Mouse (Mus musculus) neural tube, embryonic 13.5 days (tissue): ENCODE results near the gene Pigk. TPM values are rescaled to one million over a fixed set of nuclear protein-coding genes. Genes with fewer than 3 reads are reported as not detected.
A peak's percentile ranks its signal among the peaks of the same experiment; 100 is the strongest.

Experiments
- ATAC-seq: fragments of 200-750 bp; cut with Nextera tagmentation; 2 replicates; pipeline ENCODE4 v1.8.0; 2017; ENCODE audit warnings: low read depth, mild to moderate bottlenecking, moderate TSS enrichment, moderate library complexity
- H3K27ac ChIP-seq: fragments of 300-500 bp; sonication (generic); replicated peaks from 2 replicates; pipeline ENCODE4 v1.5.1; 2015; ENCODE audit warnings: moderate library complexity, mild to moderate bottlenecking, inconsistent platforms
- H3K27me3 ChIP-seq: fragments of 300-500 bp; sonication (generic); 2 replicates; pipeline ENCODE4 v1.6.1; 2015; ENCODE audit warnings: mild to moderate bottlenecking, inconsistent platforms
- H3K36me3 ChIP-seq: fragments of 300-500 bp; sonication (generic); 2 replicates; pipeline ENCODE4 v1.6.1; 2015; ENCODE audit warnings: mild to moderate bottlenecking, inconsistent platforms
- H3K4me1 ChIP-seq: fragments of 300-500 bp; sonication (generic); replicated peaks from 2 replicates; pipeline ENCODE4 v1.6.1; 2015; ENCODE audit warnings: inconsistent platforms
- H3K4me2 ChIP-seq: fragments of 300-500 bp; sonication (generic); 2 replicates; pipeline ENCODE4 v1.6.1; 2015; ENCODE audit warnings: inconsistent platforms, mild to moderate bottlenecking, moderate library complexity
- H3K4me3 ChIP-seq: fragments of 300-500 bp; sonication (generic); 2 replicates; pipeline ENCODE4 v1.5.1; 2015; ENCODE audit warnings: mild to moderate bottlenecking, inconsistent platforms
- H3K9ac ChIP-seq: fragments of 300-500 bp; sonication (generic); 2 replicates; pipeline ENCODE4 v1.6.1; 2015; ENCODE audit warnings: moderate library complexity, mild to moderate bottlenecking, inconsistent platforms
- H3K9me3 ChIP-seq: fragments of 300-500 bp; sonication (generic); 2 replicates; pipeline ENCODE4 v1.6.1; 2016; ENCODE audit warnings: inconsistent platforms
- WGBS: fragments of 180-500 bp; shearing (Covaris S2); methylation state at CpG from one replicate; pipeline ENCODE4 v1.1.7; 2015; 5-methylcytosine and 5-hydroxymethylcytosine counted together
- polyA plus RNA-seq: library from polyadenylated mRNA; unstranded; fragments of >200 nt; fragmentation: Nextera tagmentation; extraction: Ambion mirVana; gene quantifications from 2 replicates; pipeline ENCODE4 v1.2.1, GENCODE M21; 2015

Gene Pigk
- polyA plus RNA-seq, result 47.9 and 52.4 TPM in 2 replicates

GRCm38 (mm10) chr3:152713991-152714902, at the start of gene Pigk:
Pigk (plus strand) TSS chr3:152714100.
- WGBS, result under 1% methylated on average over 48 of the region's 48 CpGs
- Histone ChIP-seq H3K27ac (peak within 1 kb of the TSS; percentile 53), H3K27me3 (0 out of 2 replicates have a peak, but pooled peaks cover 5% of the 10 kb centered on the region), H3K9ac (peak within 1 kb of the TSS; percentile 87), H3K4me3 (peak within 1 kb of the TSS; percentile 83), H3K9me3 (no peaks in the 10 kb centered on the region), H3K36me3 (no peaks in the 10 kb centered on the region), H3K4me1 (peaks cover 11% of the 10 kb centered on the region), H3K4me2 (peak within 1 kb of the TSS; percentile 76)
- ATAC-seq, result peak; percentile 84

DNA sequence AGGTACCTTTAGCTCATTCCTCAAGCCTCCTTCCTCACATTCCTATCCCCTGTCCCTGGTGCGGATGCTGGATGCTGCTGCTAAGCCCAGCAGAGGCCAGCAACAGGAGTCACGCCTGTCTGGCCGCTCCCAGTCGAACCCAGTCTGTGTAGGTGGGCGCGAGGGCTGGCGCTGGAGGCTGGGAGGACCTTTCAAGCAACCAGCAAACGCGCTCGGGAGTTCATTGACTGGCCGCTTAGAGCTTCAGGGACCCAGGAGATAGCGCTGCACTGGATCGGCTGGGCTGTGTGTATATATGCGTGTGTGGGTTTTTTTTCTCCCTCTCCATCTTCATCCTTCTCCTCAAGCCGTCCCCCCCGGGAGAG, 46.9 kb upstream of the Pigk start:
- peak overlapping the region; percentile 60 for H3K4me3 ChIP-seq
- no peaks in the 10 kb centered on the region for H3K9me3 ChIP-seq
- H3K4me1 ChIP-seq, result peaks cover 8% of the 10 kb centered on the region
- no peaks in the 10 kb centered on the region for H3K36me3 ChIP-seq
- no peak overlapping the region for H3K27ac ChIP-seq
- H3K27me3 ChIP-seq, result peaks cover 42% of the 10 kb centered on the region
- ATAC-seq, result peak; percentile 48; the same call in 1 of the 2 replicates
- peak overlapping the region; percentile 79 for H3K4me2 ChIP-seq
- H3K9ac ChIP-seq, result peak overlapping the region; percentile 75
- under 1% methylated on average over 16 of the region's 16 CpGs for WGBS

- H3K27ac ChIP-seq, result no peak overlapping the region
- H3K9ac ChIP-seq, result peak overlapping the region; percentile 75
- under 1% methylated on average over 61 of the region's 82 CpGs for WGBS
- ATAC-seq, result peak; percentile 84
- H3K4me1 ChIP-seq, result peaks cover 8% of the 10 kb centered on the region
- peak overlapping the region; percentile 60 for H3K4me3 ChIP-seq
- H3K9me3 ChIP-seq, result no peaks in the 10 kb centered on the region
- H3K27me3 ChIP-seq, result peaks cover 42% of the 10 kb centered on the region
- H3K36me3 ChIP-seq, result no peaks in the 10 kb centered on the region
- H3K4me2 ChIP-seq, result peak overlapping the region; percentile 79
Measured at GRCm38 (mm10) chr3:152667356-152668211, 46.3 kb upstream of the Pigk start.

DNA sequence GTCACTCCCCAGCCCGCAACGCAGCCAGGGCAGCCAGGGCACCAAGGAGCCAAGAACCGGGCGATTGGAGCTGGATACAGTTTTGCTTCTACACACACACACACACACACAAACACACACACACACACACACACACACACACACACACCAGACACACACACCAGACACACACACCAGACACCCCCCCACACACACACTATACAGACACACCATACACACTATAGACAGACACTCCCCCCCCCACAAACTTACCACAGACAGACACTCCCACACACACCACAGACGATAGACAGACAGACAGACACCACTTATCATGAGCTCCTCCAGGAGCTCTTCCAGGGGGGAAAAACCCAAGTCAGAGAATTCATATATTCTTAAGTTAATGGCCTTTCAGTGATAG, 45.7 kb upstream of the Pigk start, which contains the start of gene Ak5:
TSS of gene Ak5 (minus strand) at position 122 of the 400 bp plus-strand sequence.
- peaks cover 42% of the 10 kb centered on the region for H3K27me3 ChIP-seq
- no peak within 1 kb of the TSS for H3K27ac ChIP-seq
- H3K9me3 ChIP-seq, result no peaks in the 10 kb centered on the region
- 3% methylated on average over 5 of the region's 5 CpGs for WGBS
- peak; percentile 56; the same call in 1 of the 2 replicates for ATAC-seq
- peak within 1 kb of the TSS; percentile 60 for H3K4me3 ChIP-seq
- peak within 1 kb of the TSS; percentile 79 for H3K4me2 ChIP-seq
- H3K4me1 ChIP-seq, result peaks cover 8% of the 10 kb centered on the region
- H3K36me3 ChIP-seq, result no peaks in the 10 kb centered on the region
- H3K9ac ChIP-seq, result peak within 1 kb of the TSS; percentile 75

DNA sequence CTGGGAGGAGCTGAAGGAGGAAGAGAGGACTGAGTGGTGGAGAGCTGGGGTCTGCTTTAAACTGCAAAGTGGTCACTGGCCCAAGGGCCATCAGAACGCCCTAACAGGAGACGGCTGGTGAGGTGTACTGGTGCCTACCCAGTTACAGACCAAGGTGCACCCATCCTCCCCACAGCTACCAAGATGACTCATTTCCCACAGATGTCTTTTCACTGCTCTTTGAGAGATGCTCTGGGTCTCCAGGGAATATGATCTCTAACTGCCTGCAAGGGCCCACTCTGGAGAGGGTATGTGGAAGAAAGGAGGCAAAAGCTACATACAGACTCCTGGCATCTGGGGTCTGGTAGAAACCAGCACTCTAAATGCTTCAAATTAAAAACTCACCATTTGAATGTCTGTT, 45.1 kb upstream of the Pigk start:
- Histone ChIP-seq H3K4me3 (no peak overlapping the region), H3K4me1 (peaks cover 8% of the 10 kb centered on the region), H3K27ac (no peak overlapping the region), H3K4me2 (no peak overlapping the region), H3K27me3 (peaks cover 42% of the 10 kb centered on the region), H3K9me3 (no peaks in the 10 kb centered on the region), H3K9ac (no peak overlapping the region), H3K36me3 (no peaks in the 10 kb centered on the region)
- 84% methylated on average over 2 of the region's 2 CpGs for WGBS
- ATAC-seq, result no peak

DNA sequence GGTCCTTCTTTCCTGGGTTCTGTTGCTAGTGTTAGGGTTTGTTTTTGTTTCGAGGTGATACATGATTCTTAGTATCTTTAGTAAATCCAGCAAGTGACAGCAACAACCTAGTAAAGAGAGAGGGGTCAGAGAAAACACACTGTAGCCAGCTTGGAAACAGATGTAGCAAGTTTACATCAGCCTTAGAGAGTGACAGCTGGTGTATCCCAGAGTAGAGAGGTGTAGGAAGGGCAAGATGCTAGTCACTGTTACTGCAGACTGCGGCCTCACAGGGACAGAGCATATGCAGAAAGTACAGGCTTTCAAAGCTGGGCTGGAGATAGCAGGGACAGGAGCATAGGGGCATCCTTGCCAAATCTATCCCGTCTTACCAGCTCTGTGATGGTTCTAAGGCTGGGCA, 44.1 kb upstream of the Pigk start:
- H3K4me1 ChIP-seq, result peaks cover 8% of the 10 kb centered on the region
- no peaks in the 10 kb centered on the region for H3K9me3 ChIP-seq
- no peak for ATAC-seq
- no peak overlapping the region for H3K9ac ChIP-seq
- no peak overlapping the region for H3K4me2 ChIP-seq
- H3K27me3 ChIP-seq, result peaks cover 42% of the 10 kb centered on the region
- 83% methylated on average over 3 of the region's 3 CpGs for WGBS
- H3K27ac ChIP-seq, result no peak overlapping the region
- no peaks in the 10 kb centered on the region for H3K36me3 ChIP-seq
- no peak overlapping the region for H3K4me3 ChIP-seq

GRCm38 (mm10) chr3:152674663-152675062, 39.2 kb upstream of the Pigk start:
- no peak overlapping the region for H3K27ac ChIP-seq
- peaks cover 5% of the 10 kb centered on the region; the same call in 1 of the 2 replicates for H3K27me3 ChIP-seq
- no peak for ATAC-seq
- no peak overlapping the region for H3K4me2 ChIP-seq
- no peaks in the 10 kb centered on the region for H3K36me3 ChIP-seq
- H3K4me1 ChIP-seq, result no peaks in the 10 kb centered on the region
- H3K4me3 ChIP-seq, result no peak overlapping the region
- no peak overlapping the region for H3K9ac ChIP-seq
- 82% methylated on average over 6 of the region's 6 CpGs for WGBS
- H3K9me3 ChIP-seq, result no peaks in the 10 kb centered on the region

DNA sequence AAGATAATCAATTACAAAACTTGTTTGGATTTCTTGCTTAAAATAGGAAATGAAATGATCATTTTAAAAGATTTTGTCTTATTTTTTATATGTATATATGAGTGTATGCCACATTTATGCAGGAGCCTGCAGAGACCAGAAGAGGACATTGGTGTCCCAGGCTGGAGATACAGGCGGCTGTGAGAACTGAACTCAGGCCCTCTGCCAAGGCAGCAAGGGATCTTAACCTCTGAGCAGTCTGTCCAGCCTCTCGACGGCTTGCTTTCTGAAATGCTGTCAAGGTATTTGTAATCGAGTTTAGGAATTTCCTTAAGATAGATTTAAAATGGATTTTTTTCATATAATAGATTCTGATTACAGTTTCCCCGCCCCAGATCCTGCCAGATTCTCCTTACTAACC, 25.4 kb upstream of the Pigk start:
- H3K9ac ChIP-seq, result no peak overlapping the region
- ATAC-seq, result no peak
- no peaks in the 10 kb centered on the region for H3K36me3 ChIP-seq
- no peak overlapping the region for H3K4me3 ChIP-seq
- H3K27ac ChIP-seq, result no peak overlapping the region
- no peaks in the 10 kb centered on the region for H3K27me3 ChIP-seq
- H3K4me2 ChIP-seq, result no peak overlapping the region
- 88% methylated on average over 5 of the region's 5 CpGs for WGBS
- H3K9me3 ChIP-seq, result no peaks in the 10 kb centered on the region
- H3K4me1 ChIP-seq, result no peaks in the 10 kb centered on the region

- ATAC-seq, result no peak
- Histone ChIP-seq H3K36me3 (no peaks in the 10 kb centered on the region), H3K9ac (no peak overlapping the region), H3K9me3 (no peaks in the 10 kb centered on the region), H3K4me1 (no peaks in the 10 kb centered on the region), H3K27ac (no peak overlapping the region), H3K4me2 (no peak overlapping the region), H3K4me3 (no peak overlapping the region), H3K27me3 (no peaks in the 10 kb centered on the region)
- WGBS, result 74% methylated on average over 9 of the region's 9 CpGs
Measured at GRCm38 (mm10) chr3:152689105-152689504, 24.8 kb upstream of the Pigk start.

DNA sequence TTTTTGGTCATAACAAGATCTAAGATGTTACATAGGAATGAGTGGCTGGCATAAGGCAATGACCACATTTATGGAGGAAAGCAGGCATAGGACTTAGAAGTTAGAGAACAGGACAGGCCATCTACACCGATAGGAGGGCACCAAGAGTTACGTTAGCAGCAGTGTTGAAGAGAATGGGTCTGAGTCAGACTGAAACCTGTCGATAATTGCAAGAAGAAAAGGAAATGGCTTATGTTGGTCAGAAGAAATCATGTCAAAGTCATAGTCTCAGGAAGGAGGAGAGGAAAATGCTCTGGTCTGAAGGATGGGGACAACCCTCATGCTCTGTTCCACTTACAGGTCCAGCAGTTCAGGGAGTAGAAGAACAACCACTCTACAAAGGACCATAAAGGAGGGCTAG, 18.9 kb upstream of the Pigk start:
- no peak overlapping the region for H3K27ac ChIP-seq
- no peak for ATAC-seq
- no peaks in the 10 kb centered on the region for H3K27me3 ChIP-seq
- no peaks in the 10 kb centered on the region for H3K9me3 ChIP-seq
- WGBS, result 95% methylated on average over 3 of the region's 3 CpGs
- H3K4me2 ChIP-seq, result no peak overlapping the region
- H3K9ac ChIP-seq, result no peak overlapping the region
- H3K36me3 ChIP-seq, result no peaks in the 10 kb centered on the region
- no peak overlapping the region for H3K4me3 ChIP-seq
- no peaks in the 10 kb centered on the region for H3K4me1 ChIP-seq

DNA sequence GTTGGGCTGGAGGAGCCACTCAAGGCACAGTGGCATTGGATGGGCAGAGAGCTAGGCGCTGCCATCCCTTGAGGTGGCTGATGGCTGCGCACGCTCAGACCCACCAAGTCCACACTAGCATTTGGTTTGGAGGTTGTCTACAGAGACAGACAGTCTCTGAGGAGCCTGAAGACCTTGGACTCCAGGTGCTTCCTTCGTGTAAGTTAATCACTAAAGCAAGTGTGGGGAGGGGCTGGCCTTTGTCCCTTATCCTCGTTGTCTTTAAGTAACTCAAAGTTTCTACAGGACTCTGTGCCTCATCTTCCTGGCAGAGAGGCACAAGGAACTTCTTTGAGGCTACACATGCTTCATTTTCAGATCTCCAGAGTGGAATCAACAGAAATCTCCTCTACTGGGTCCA, 15.9 kb upstream of the Pigk start:
- no peak for ATAC-seq
- H3K4me1 ChIP-seq, result no peaks in the 10 kb centered on the region
- H3K4me2 ChIP-seq, result no peak overlapping the region
- no peaks in the 10 kb centered on the region for H3K36me3 ChIP-seq
- H3K9ac ChIP-seq, result no peak overlapping the region
- H3K9me3 ChIP-seq, result no peaks in the 10 kb centered on the region
- 84% methylated on average over 5 of the region's 5 CpGs for WGBS
- no peak overlapping the region for H3K27ac ChIP-seq
- no peak overlapping the region for H3K4me3 ChIP-seq
- no peaks in the 10 kb centered on the region for H3K27me3 ChIP-seq

DNA sequence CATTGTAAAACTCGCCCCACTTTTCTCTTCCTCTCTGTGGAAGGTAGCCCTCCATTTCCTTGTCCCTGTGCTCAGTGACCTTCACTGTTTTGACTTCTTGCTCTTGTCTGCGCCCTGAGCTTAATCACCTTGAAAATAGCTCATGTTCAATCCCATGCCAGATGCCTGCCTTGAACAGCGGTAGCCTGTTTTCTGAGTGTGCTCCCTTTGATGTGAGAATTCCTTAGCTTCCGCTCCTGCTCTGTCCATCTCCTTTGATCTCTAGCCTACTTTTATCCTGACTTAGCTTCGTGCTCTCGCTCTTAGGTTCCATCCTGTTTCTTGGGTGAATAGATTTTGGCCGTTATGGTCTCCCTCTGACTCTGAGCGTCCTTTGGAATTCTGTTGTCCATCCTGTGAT, 14.6 kb upstream of the Pigk start:
- H3K36me3 ChIP-seq, result no peaks in the 10 kb centered on the region
- ATAC-seq, result no peak
- 63% methylated on average over 8 of the region's 8 CpGs for WGBS

More for the DNA sequence above, 14.6 kb upstream of the Pigk start:
- Histone ChIP-seq H3K27me3 (no peaks in the 10 kb centered on the region), H3K4me3 (no peak overlapping the region), H3K27ac (no peak overlapping the region), H3K4me2 (no peak overlapping the region), H3K9ac (no peak overlapping the region), H3K4me1 (no peaks in the 10 kb centered on the region), H3K9me3 (no peaks in the 10 kb centered on the region)
